Comparison of ENCODE assay signal across 8 mouse cellular contexts in the genomic region with DNA sequence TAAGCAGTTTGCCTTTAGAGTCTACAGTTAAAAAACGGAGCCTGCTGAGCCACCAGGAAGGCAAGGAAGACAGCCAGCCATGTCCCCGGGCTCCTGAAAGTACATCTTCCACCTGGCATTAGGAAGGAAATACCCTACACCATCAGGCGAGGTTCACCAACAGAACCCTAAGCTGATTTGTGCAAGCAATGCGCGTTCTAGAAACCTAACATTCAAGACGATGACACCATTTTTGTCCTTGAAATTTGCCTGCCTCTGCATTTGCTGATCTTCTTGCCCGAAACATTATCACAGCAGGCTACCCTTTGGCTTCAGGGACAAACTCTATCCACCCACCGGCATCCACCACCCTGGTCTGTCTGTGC. TPM values are rescaled to one million over a fixed set of nuclear protein-coding genes. Genes with fewer than 3 reads are reported as not detected.
DNase-seq lines count a peak whose midpoint lies in the region; ATAC-seq and TF ChIP-seq lines count a peak whose summit lies in the region.

No protein-coding gene starts in this region.

- H3K36me3 ChIP-seq in hindbrain, embryonic 10.5 days = peaks cover 20% of the 10 kb centered on the region
- no peaks in the 10 kb centered on the region for H3K36me3 ChIP-seq in hindbrain, embryonic 11.5 days (ENCODE audit: control insufficient read depth, insufficient read depth, low read length)
- peaks cover 32% of the 10 kb centered on the region for H3K36me3 ChIP-seq in G1E (replicated peaks)
- H3K36me3 ChIP-seq in embryonic facial prominence, embryonic 15.5 days = peaks cover 8% of the 10 kb centered on the region; the same call in 1 of the 2 replicates
- peaks cover 11% of the 10 kb centered on the region for H3K36me3 ChIP-seq in limb, embryonic 15.5 days

- H3K9me3 ChIP-seq in hindbrain, embryonic 10.5 days = no peaks in the 10 kb centered on the region
- no peaks in the 10 kb centered on the region for H3K9me3 ChIP-seq in hindbrain, embryonic 11.5 days (ENCODE audit: control insufficient read depth, low read length)
- no peaks in the 10 kb centered on the region for H3K9me3 ChIP-seq in G1E (replicated peaks)
- no peaks in the 10 kb centered on the region for H3K9me3 ChIP-seq in embryonic facial prominence, embryonic 15.5 days (replicated peaks)
- H3K9me3 ChIP-seq in limb, embryonic 15.5 days = no peaks in the 10 kb centered on the region

- no peak for DNase-seq in hindbrain, embryonic 10.5 days (ENCODE audit: low spot score)
- DNase-seq in hindbrain, embryonic 11.5 days (ENCODE audit: low spot score) = no peak
- DNase-seq in G1E (ENCODE audit: low spot score) = no peak
- DNase-seq in embryo, embryonic 10 days (ENCODE audit: low spot score) = no peak
- no peak for DNase-seq in ovary, postnatal 36 days (ENCODE audit: low spot score)
- no peak for DNase-seq in kidney, adult 8-10 months

- no peak overlapping the region for H3K9ac ChIP-seq in hindbrain, embryonic 11.5 days (ENCODE audit: low read depth, low read length)
- no peak overlapping the region for H3K9ac ChIP-seq in embryonic facial prominence, embryonic 15.5 days
- no peak overlapping the region for H3K9ac ChIP-seq in limb, embryonic 15.5 days

- 70% methylated on average over 8 of the region's 8 CpGs for WGBS in hindbrain, embryonic 10.5 days
- WGBS in hindbrain, embryonic 11.5 days = 72% methylated on average over 8 of the region's 8 CpGs
- WGBS in embryonic facial prominence, embryonic 15.5 days = 61% methylated on average over 8 of the region's 8 CpGs
- 54% methylated on average over 8 of the region's 8 CpGs for WGBS in limb, embryonic 15.5 days

- peak overlapping the region; percentile 97; the same call in 1 of the 2 replicates for H3K27ac ChIP-seq in hindbrain, embryonic 10.5 days
- no peak overlapping the region for H3K27ac ChIP-seq in hindbrain, embryonic 11.5 days (ENCODE audit: low read depth, low read length)
- peak overlapping the region; percentile 99; the same call in 1 of the 2 replicates for H3K27ac ChIP-seq in embryonic facial prominence, embryonic 15.5 days (replicated peaks)
- H3K27ac ChIP-seq in limb, embryonic 15.5 days = peak overlapping the region; percentile 100

- H3K4me2 ChIP-seq in hindbrain, embryonic 11.5 days (replicated peaks; ENCODE audit: low read depth, low read length) = no peak overlapping the region
- no peak overlapping the region for H3K4me2 ChIP-seq in embryonic facial prominence, embryonic 15.5 days (replicated peaks)
- peak overlapping the region; percentile 75; the same call in 1 of the 2 replicates for H3K4me2 ChIP-seq in limb, embryonic 15.5 days

- no peak for ATAC-seq in hindbrain, embryonic 11.5 days (ENCODE audit: low FRiP score)
- no peak for ATAC-seq in G1E (ENCODE audit: extremely low read depth, insufficient number of reproducible peaks, low FRiP score, poor library complexity, severe bottlenecking)
- no peak for ATAC-seq in embryonic facial prominence, embryonic 15.5 days (ENCODE audit: insufficient number of reproducible peaks, low FRiP score, low TSS enrichment, low read depth)
- no peak for ATAC-seq in limb, embryonic 15.5 days (ENCODE audit: insufficient number of reproducible peaks, low FRiP score, low TSS enrichment, low read depth)

- H3K4me1 ChIP-seq in hindbrain, embryonic 10.5 days (replicated peaks) = peaks cover 83% of the 10 kb centered on the region
- H3K4me1 ChIP-seq in hindbrain, embryonic 11.5 days (replicated peaks; ENCODE audit: control insufficient read depth, insufficient read depth, low read length) = peaks cover 3% of the 10 kb centered on the region
- H3K4me1 ChIP-seq in G1E (ENCODE audit: insufficient read depth, low read depth, low read length) = peaks cover 78% of the 10 kb centered on the region
- peaks cover 51% of the 10 kb centered on the region for H3K4me1 ChIP-seq in embryonic facial prominence, embryonic 15.5 days
- peaks cover 51% of the 10 kb centered on the region for H3K4me1 ChIP-seq in limb, embryonic 15.5 days

- no peaks in the 10 kb centered on the region for H3K27me3 ChIP-seq in hindbrain, embryonic 10.5 days (ENCODE audit: insufficient read depth, poor library complexity, severe bottlenecking)
- no peaks in the 10 kb centered on the region for H3K27me3 ChIP-seq in hindbrain, embryonic 11.5 days (ENCODE audit: control insufficient read depth, insufficient read depth, low read length)
- H3K27me3 ChIP-seq in G1E (ENCODE audit: insufficient read depth, low read length) = no peaks in the 10 kb centered on the region
- no peaks in the 10 kb centered on the region for H3K27me3 ChIP-seq in embryonic facial prominence, embryonic 15.5 days
- H3K27me3 ChIP-seq in limb, embryonic 15.5 days = no peaks in the 10 kb centered on the region

- TF ChIP-seq CTCF in G1E (IDR thresholded peaks at IDR 0.05; ENCODE audit: low read depth, low read length) = no peak

- H3K4me3 ChIP-seq in hindbrain, embryonic 10.5 days = no peak overlapping the region; the same call in 1 of the 2 replicates
- no peak overlapping the region for H3K4me3 ChIP-seq in hindbrain, embryonic 11.5 days (ENCODE audit: low read depth, low read length)
- peak overlapping the region; percentile 22; the same call in 1 of the 2 replicates for H3K4me3 ChIP-seq in G1E (ENCODE audit: low read depth, low read length)
- peak overlapping the region; percentile 79; the same call in 1 of the 2 replicates for H3K4me3 ChIP-seq in embryonic facial prominence, embryonic 15.5 days (replicated peaks)
- no peak overlapping the region for H3K4me3 ChIP-seq in limb, embryonic 15.5 days

RNA-seq across cellular contexts. Expression of gene Pigv, which starts 1.9 kb away (rescaled TPM):
- polyA plus RNA-seq in hindbrain, embryonic 10.5 days (2016; fragmentation: Nextera tagmentation; extraction: Ambion mirVana) = 14.5 and 16.8 TPM in 2 replicates
- polyA plus RNA-seq in hindbrain, embryonic 11.5 days (2014; fragmentation: Nextera tagmentation; extraction: Ambion mirVana) = 10.0 and 10.7 TPM in 2 replicates
- total RNA-seq in G1E (2014; fragmentation: Nextera tagmentation) (13.2 and 15.4 TPM in 2 replicates), G1E (2017) (5.6 and 5.7 TPM in 2 replicates)
- 11.4 and 12.7 TPM in 2 replicates for polyA plus RNA-seq in G1E (2012)
- polyA plus RNA-seq in embryonic facial prominence, embryonic 15.5 days (2015; fragmentation: Nextera tagmentation; extraction: Ambion mirVana) = 16.2 and 17.6 TPM in 2 replicates
- 14.6 and 15.3 TPM in 2 replicates for polyA plus RNA-seq in limb, embryonic 15.5 days (2015; fragmentation: Nextera tagmentation; extraction: Ambion mirVana)

RNA-seq across cellular contexts. Expression of gene Zdhhc18, which starts 24.4 kb away (rescaled TPM):
- polyA plus RNA-seq in hindbrain, embryonic 10.5 days (2016; fragmentation: Nextera tagmentation; extraction: Ambion mirVana) = 1.9 and 3.1 TPM in 2 replicates
- 2.0 and 2.8 TPM in 2 replicates for polyA plus RNA-seq in hindbrain, embryonic 11.5 days (2014; fragmentation: Nextera tagmentation; extraction: Ambion mirVana)
- total RNA-seq in G1E (2014; fragmentation: Nextera tagmentation) = 9.6 and 11.7 TPM in 2 replicates
- 4.4 and 5.3 TPM in 2 replicates for total RNA-seq in G1E (2017)
- polyA plus RNA-seq in G1E (2012) = 11.1 and 11.6 TPM in 2 replicates
- 4.6 and 5.4 TPM in 2 replicates for polyA plus RNA-seq in embryonic facial prominence, embryonic 15.5 days (2015; fragmentation: Nextera tagmentation; extraction: Ambion mirVana)
- 2.9 and 3.6 TPM in 2 replicates for polyA plus RNA-seq in limb, embryonic 15.5 days (2015; fragmentation: Nextera tagmentation; extraction: Ambion mirVana)

Comparison
In these comparisons a context has a peak if more than half of its experiments do, and no peak if none do; other contexts are left out.
1. H3K4me3 ChIP-seq: peak in G1E (single experiment) and embryonic facial prominence, embryonic 15.5 days (single experiment); none in hindbrain, embryonic 10.5 days (single experiment), hindbrain, embryonic 11.5 days (single experiment) and limb, embryonic 15.5 days (single experiment).